Mouse (Mus musculus): Measurements from ENCODE around the gene Tmem181a.
"Not testable (repeated sequence)": the region's sequence is repeated elsewhere in the genome, so short reads cannot be mapped to it uniquely, and the experiment has no call there.

Gene Tmem181a

GRCm38 (mm10) chr17:6286169-6286568 lies 29.5 kb downstream of the Tmem181a start:
- DNase-seq (ENCODE audit: low read depth, low spot score); H3K27me3 ChIP-seq (ENCODE audit: control insufficient read depth, insufficient read depth, low read length, poor library complexity, severe bottlenecking); H3K36me3 ChIP-seq (ENCODE audit: control insufficient read depth, insufficient read depth, low read length, poor library complexity, severe bottlenecking): not testable (repeated sequence)

GRCm38 (mm10) chr17:6289045-6289444 lies 32.4 kb downstream of the Tmem181a start:
- DNase-seq (ENCODE audit: low read depth, low spot score); H3K27me3 ChIP-seq (ENCODE audit: control insufficient read depth, insufficient read depth, low read length, poor library complexity, severe bottlenecking); H3K36me3 ChIP-seq (ENCODE audit: control insufficient read depth, insufficient read depth, low read length, poor library complexity, severe bottlenecking): not testable (repeated sequence)

- not testable (repeated sequence) for H3K36me3 ChIP-seq (ENCODE audit: control insufficient read depth, insufficient read depth, low read length, poor library complexity, severe bottlenecking); H3K27me3 ChIP-seq (ENCODE audit: control insufficient read depth, insufficient read depth, low read length, poor library complexity, severe bottlenecking); DNase-seq (ENCODE audit: low read depth, low spot score)
Measured at GRCm38 (mm10) chr17:6293882-6294281, 37.2 kb downstream of the Tmem181a start.

GRCm38 (mm10) chr17:6297060-6297795 lies 40.6 kb downstream of the Tmem181a start:
- not testable (repeated sequence) for H3K27me3 ChIP-seq (ENCODE audit: control insufficient read depth, insufficient read depth, low read length, poor library complexity, severe bottlenecking); DNase-seq (ENCODE audit: low read depth, low spot score); H3K36me3 ChIP-seq (ENCODE audit: control insufficient read depth, insufficient read depth, low read length, poor library complexity, severe bottlenecking)

- H3K36me3 ChIP-seq (ENCODE audit: control insufficient read depth, insufficient read depth, low read length, poor library complexity, severe bottlenecking); H3K27me3 ChIP-seq (ENCODE audit: control insufficient read depth, insufficient read depth, low read length, poor library complexity, severe bottlenecking); DNase-seq (ENCODE audit: low read depth, low spot score): not testable (repeated sequence)
Measured at GRCm38 (mm10) chr17:6300190-6300863, 43.7 kb downstream of the Tmem181a start.

GRCm38 (mm10) chr17:6304891-6305290 lies 48.2 kb downstream of the Tmem181a start:
- H3K27me3 ChIP-seq (ENCODE audit: control insufficient read depth, insufficient read depth, low read length, poor library complexity, severe bottlenecking); DNase-seq (ENCODE audit: low read depth, low spot score); H3K36me3 ChIP-seq (ENCODE audit: control insufficient read depth, insufficient read depth, low read length, poor library complexity, severe bottlenecking): not testable (repeated sequence)

- DNase-seq (ENCODE audit: low read depth, low spot score); H3K36me3 ChIP-seq (ENCODE audit: control insufficient read depth, insufficient read depth, low read length, poor library complexity, severe bottlenecking); H3K27me3 ChIP-seq (ENCODE audit: control insufficient read depth, insufficient read depth, low read length, poor library complexity, severe bottlenecking): not testable (repeated sequence)
Measured at GRCm38 (mm10) chr17:6305656-6306270, 49.1 kb downstream of the Tmem181a start.

- not testable (repeated sequence) for DNase-seq (ENCODE audit: low read depth, low spot score); H3K36me3 ChIP-seq (ENCODE audit: control insufficient read depth, insufficient read depth, low read length, poor library complexity, severe bottlenecking); H3K27me3 ChIP-seq (ENCODE audit: control insufficient read depth, insufficient read depth, low read length, poor library complexity, severe bottlenecking)
Measured at GRCm38 (mm10) chr17:6306503-6306902, 49.8 kb downstream of the Tmem181a start.

GRCm38 (mm10) chr17:6311716-6312115 lies 55.1 kb downstream of the Tmem181a start:
- not testable (repeated sequence) for H3K36me3 ChIP-seq (ENCODE audit: control insufficient read depth, insufficient read depth, low read length, poor library complexity, severe bottlenecking); H3K27me3 ChIP-seq (ENCODE audit: control insufficient read depth, insufficient read depth, low read length, poor library complexity, severe bottlenecking); DNase-seq (ENCODE audit: low read depth, low spot score)

GRCm38 (mm10) chr17:6312755-6313154 lies 56.1 kb downstream of the Tmem181a start:
- DNase-seq (ENCODE audit: low read depth, low spot score); H3K36me3 ChIP-seq (ENCODE audit: control insufficient read depth, insufficient read depth, low read length, poor library complexity, severe bottlenecking); H3K27me3 ChIP-seq (ENCODE audit: control insufficient read depth, insufficient read depth, low read length, poor library complexity, severe bottlenecking): not testable (repeated sequence)

GRCm38 (mm10) chr17:6314493-6314892 lies 57.8 kb downstream of the Tmem181a start:
- H3K27me3 ChIP-seq (ENCODE audit: control insufficient read depth, insufficient read depth, low read length, poor library complexity, severe bottlenecking); DNase-seq (ENCODE audit: low read depth, low spot score); H3K36me3 ChIP-seq (ENCODE audit: control insufficient read depth, insufficient read depth, low read length, poor library complexity, severe bottlenecking): not testable (repeated sequence)

GRCm38 (mm10) chr17:6315706-6316105 lies 59.0 kb downstream of the Tmem181a start:
- DNase-seq (ENCODE audit: low read depth, low spot score); H3K36me3 ChIP-seq (ENCODE audit: control insufficient read depth, insufficient read depth, low read length, poor library complexity, severe bottlenecking); H3K27me3 ChIP-seq (ENCODE audit: control insufficient read depth, insufficient read depth, low read length, poor library complexity, severe bottlenecking): not testable (repeated sequence)

- H3K36me3 ChIP-seq (ENCODE audit: control insufficient read depth, insufficient read depth, low read length, poor library complexity, severe bottlenecking); H3K27me3 ChIP-seq (ENCODE audit: control insufficient read depth, insufficient read depth, low read length, poor library complexity, severe bottlenecking): not testable (repeated sequence)
- DNase-seq (ENCODE audit: low read depth, low spot score): peak; percentile 14
Measured at GRCm38 (mm10) chr17:6316379-6317126, 59.9 kb downstream of the Tmem181a start.

- H3K36me3 ChIP-seq (ENCODE audit: control insufficient read depth, insufficient read depth, low read length, poor library complexity, severe bottlenecking); H3K27me3 ChIP-seq (ENCODE audit: control insufficient read depth, insufficient read depth, low read length, poor library complexity, severe bottlenecking): not testable (repeated sequence)
- DNase-seq (ENCODE audit: low read depth, low spot score): peak; percentile 93
Measured at GRCm38 (mm10) chr17:6317339-6317985, 60.8 kb downstream of the Tmem181a start, which contains the start of gene Dynlt1a. Dynlt1a (minus strand) TSS chr17:6317500.
